Mouse (Mus musculus) olfactory bulb, adult 2 months (tissue): ENCODE measurements around the gene Mta1. TPM values are rescaled to one million over a fixed set of nuclear protein-coding genes. Genes with fewer than 3 reads are reported as not detected.

Source experiments
- H3K27ac ChIP-seq: fragments of 200-500 bp; 2 replicates; pipeline ENCODE4 v1.5.1; 2012; ENCODE audit warnings: low read depth, low read length; ENCODE audit not compliant: insufficient read depth
- H3K4me1 ChIP-seq: fragments of 200-500 bp; 2 replicates; pipeline ENCODE4 v1.6.1; 2012; ENCODE audit warnings: low read length; ENCODE audit not compliant: control insufficient read depth, insufficient read depth
- H3K4me3 ChIP-seq: fragments of 200-500 bp; 2 replicates; pipeline ENCODE4 v1.5.1; 2012; ENCODE audit warnings: mild to moderate bottlenecking, low read depth, low read length, moderate library complexity; ENCODE audit not compliant: insufficient read depth
- CTCF ChIP-seq: fragments of 200-500 bp; IDR thresholded peaks from 2 replicates; pipeline ENCODE4 v1.5.1; 2012; ENCODE audit warnings: low read depth, mild to moderate bottlenecking, low read length, moderate library complexity; ENCODE audit not compliant: insufficient read depth
- POLR2A ChIP-seq: fragments of 200-500 bp; IDR thresholded peaks from 2 replicates; pipeline ENCODE4 v1.6.1; 2012; ENCODE audit warnings: mild to moderate bottlenecking, low read depth, low read length, moderate library complexity; ENCODE audit not compliant: insufficient read depth
- WGBS: fragments of 180-500 bp; shearing (Covaris S2); methylation state at CpG from one replicate; pipeline ENCODE4 v1.1.7; 2018; 5-methylcytosine and 5-hydroxymethylcytosine counted together
- polyA plus RNA-seq: library from polyadenylated mRNA; stranded (reverse); fragments of >200 nt; gene quantifications from 2 replicates; pipeline ENCODE4 v1.2.4, GENCODE M21; 2012; ENCODE audit warnings: low replicate concordance; ENCODE audit not compliant: missing spikeins, insufficient read depth, insufficient read length

The Mta1 gene
- polyA plus RNA-seq, 1 experiment = not detected

- TF ChIP-seq CTCF (no peak), POLR2A (no peak)
Measured at GRCm38 (mm10) chr12:113119516-113120410, 21.7 kb downstream of the Mta1 start.

GRCm38 (mm10) chr12:113124726-113125125 is 26.6 kb downstream of the Mta1 start:
- Histone ChIP-seq H3K4me1 (0 out of 2 replicates have a peak, but pooled peaks cover under 1% of the 10 kb centered on the region), H3K4me3 (no peak overlapping the region), H3K27ac (no peak overlapping the region)
- TF ChIP-seq CTCF = no peak
- TF ChIP-seq POLR2A = no peak
- 90% methylated on average over 6 of the region's 6 CpGs for WGBS

More at GRCm38 (mm10) chr12:113119516-113120410, 21.7 kb downstream of the Mta1 start:
- H3K4me1 ChIP-seq = 0 out of 2 replicates have a peak, but pooled peaks cover 4% of the 10 kb centered on the region
- no peak overlapping the region for H3K4me3 ChIP-seq
- no peak overlapping the region for H3K27ac ChIP-seq
- WGBS = 83% methylated on average over 20 of the region's 20 CpGs

- H3K27ac ChIP-seq = no peak overlapping the region
- H3K4me1 ChIP-seq = no peaks in the 10 kb centered on the region
- H3K4me3 ChIP-seq = no peak overlapping the region
- TF ChIP-seq CTCF (no peak), POLR2A (no peak)
- WGBS = 96% methylated on average over 8 of the region's 8 CpGs
Measured at GRCm38 (mm10) chr12:113130732-113131131, 32.7 kb downstream of the Mta1 start.

- Histone ChIP-seq H3K4me1 (no peaks in the 10 kb centered on the region), H3K27ac (no peak overlapping the region), H3K4me3 (no peak overlapping the region)
- TF ChIP-seq POLR2A (no peak), CTCF (no peak)
- WGBS = 98% methylated on average over 14 of the region's 14 CpGs
Measured at GRCm38 (mm10) chr12:113131601-113132000, 33.5 kb downstream of the Mta1 start.

GRCm38 (mm10) chr12:113132567-113132966 is 34.5 kb downstream of the Mta1 start:
- H3K4me1 ChIP-seq = peaks cover 2% of the 10 kb centered on the region
- 14% methylated on average over 2 of the region's 2 CpGs for WGBS
- TF ChIP-seq CTCF = no peak
- TF ChIP-seq POLR2A = no peak
- no peak overlapping the region for H3K27ac ChIP-seq
- H3K4me3 ChIP-seq = no peak overlapping the region

GRCm38 (mm10) chr12:113133260-113133659 is 35.2 kb downstream of the Mta1 start:
- 76% methylated on average over 9 of the region's 9 CpGs for WGBS
- Histone ChIP-seq H3K4me1 (peaks cover 7% of the 10 kb centered on the region), H3K4me3 (no peak overlapping the region), H3K27ac (no peak overlapping the region)
- TF ChIP-seq POLR2A (no peak), CTCF (no peak)

GRCm38 (mm10) chr12:113133861-113134403 is 35.9 kb downstream of the Mta1 start:
- TF ChIP-seq POLR2A = no peak
- no peak overlapping the region for H3K27ac ChIP-seq
- H3K4me3 ChIP-seq = no peak overlapping the region
- H3K4me1 ChIP-seq = peaks cover 14% of the 10 kb centered on the region
- 85% methylated on average over 5 of the region's 5 CpGs for WGBS

- no peak for TF ChIP-seq CTCF
- TF ChIP-seq POLR2A = no peak
- H3K4me1 ChIP-seq = peaks cover 19% of the 10 kb centered on the region
- H3K27ac ChIP-seq = no peak overlapping the region
- WGBS = 91% methylated on average over 4 of the region's 4 CpGs
- no peak overlapping the region for H3K4me3 ChIP-seq
Measured at GRCm38 (mm10) chr12:113134502-113134901, 36.4 kb downstream of the Mta1 start.

- TF ChIP-seq CTCF = no peak
- no peak for TF ChIP-seq POLR2A
- Histone ChIP-seq H3K4me3 (no peak overlapping the region), H3K4me1 (peaks cover 23% of the 10 kb centered on the region), H3K27ac (no peak overlapping the region)
- WGBS = 88% methylated on average over 7 of the region's 7 CpGs
Measured at GRCm38 (mm10) chr12:113135401-113135800, 37.3 kb downstream of the Mta1 start.
